Mouse (Mus musculus) right cerebral cortex, postnatal 10 days (tissue): ENCODE results near the gene Actr5.

Experiments
- DNase-seq, 2 experiments: peaks; one replicate each; pipeline ENCODE4 v3.0.0; 2021; ENCODE audit warnings: low spot score in 2 of 2

The Actr5 gene

DNA sequence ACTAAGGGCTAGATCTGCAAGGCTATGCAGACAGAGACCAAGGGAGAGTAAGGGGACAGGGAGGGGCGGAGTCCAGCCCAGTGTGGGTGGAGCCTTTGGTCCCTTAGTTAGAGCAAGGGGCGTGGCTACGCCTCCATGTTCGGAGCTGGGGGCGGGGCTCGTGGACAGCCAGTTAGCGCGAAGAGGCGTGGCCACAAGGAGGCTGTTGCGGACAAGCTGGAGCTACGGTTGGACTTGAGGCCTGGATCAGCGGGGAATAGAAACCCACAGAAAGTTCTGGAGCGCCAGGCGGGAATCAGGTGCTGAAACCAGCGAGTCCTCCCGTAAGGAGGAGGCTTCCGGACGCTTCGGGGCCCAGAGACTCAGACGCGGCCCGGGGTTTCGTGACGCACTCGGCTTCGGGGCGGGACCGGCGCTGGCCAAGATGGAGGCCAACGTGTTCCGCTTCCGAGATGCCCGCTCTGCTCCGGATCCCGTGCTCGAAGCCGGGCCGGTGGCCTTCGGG is at the start of gene Actr5:
Actr5 (plus strand) TSS at position 171 of the 505 bp plus-strand sequence.
- DNase-seq, result peak; percentile 94

DNA sequence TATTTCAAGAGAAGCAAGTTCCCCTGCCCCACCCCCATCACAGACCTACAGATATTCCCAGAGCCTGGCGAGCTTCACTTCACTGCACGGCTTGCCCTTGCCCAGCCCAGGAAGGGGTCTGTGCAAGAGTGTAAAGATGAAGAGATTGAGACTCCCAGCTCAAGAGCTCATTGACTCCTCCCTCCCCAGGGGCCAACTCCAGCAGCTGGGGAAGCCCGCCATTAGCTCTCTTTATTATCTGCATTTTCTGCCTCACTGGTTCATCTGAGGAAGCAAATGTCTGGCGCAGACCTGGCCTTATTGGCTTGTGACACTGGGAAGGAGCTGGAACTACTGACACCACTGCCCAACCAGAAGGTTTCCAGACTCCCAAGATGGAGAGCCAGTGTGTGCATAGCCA is 44.7 kb upstream of the Actr5 start:
- DNase-seq, result no peak

DNA sequence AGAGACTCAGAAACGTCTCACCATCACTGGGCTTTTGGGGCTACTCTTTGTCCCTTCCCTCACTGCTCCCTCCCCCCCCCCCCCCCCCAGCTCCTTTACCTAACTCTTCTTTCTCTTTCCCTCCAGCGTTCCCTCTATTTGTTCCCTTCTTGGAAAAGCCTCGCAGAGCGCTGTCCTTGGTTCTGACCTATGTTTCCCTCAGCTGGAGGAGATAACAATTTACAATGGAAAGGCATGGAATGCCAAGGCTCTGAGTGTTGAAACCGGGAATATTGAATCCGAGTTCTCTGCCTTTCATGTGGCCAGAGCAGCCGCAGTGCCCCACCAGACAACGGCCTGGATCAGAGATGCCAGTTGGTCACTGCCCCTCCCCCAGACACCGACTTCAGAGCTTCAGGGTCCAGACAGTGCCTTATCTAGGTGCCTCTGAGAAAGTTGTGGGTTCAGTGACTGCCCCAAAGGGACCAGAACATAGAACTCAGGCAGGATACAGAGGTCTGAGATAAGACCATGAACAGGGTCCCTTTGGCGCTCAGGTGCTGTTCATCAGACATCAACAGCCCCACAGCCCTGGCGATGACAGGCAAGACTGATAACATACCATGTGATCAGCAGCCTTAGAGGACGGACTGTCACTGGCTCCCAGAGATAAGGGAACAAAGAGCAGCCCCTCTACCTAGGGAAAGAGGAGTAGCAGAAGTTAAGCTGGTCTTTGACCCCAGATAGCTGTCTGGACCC is 39.9 kb upstream of the Actr5 start:
- no peak for DNase-seq

DNA sequence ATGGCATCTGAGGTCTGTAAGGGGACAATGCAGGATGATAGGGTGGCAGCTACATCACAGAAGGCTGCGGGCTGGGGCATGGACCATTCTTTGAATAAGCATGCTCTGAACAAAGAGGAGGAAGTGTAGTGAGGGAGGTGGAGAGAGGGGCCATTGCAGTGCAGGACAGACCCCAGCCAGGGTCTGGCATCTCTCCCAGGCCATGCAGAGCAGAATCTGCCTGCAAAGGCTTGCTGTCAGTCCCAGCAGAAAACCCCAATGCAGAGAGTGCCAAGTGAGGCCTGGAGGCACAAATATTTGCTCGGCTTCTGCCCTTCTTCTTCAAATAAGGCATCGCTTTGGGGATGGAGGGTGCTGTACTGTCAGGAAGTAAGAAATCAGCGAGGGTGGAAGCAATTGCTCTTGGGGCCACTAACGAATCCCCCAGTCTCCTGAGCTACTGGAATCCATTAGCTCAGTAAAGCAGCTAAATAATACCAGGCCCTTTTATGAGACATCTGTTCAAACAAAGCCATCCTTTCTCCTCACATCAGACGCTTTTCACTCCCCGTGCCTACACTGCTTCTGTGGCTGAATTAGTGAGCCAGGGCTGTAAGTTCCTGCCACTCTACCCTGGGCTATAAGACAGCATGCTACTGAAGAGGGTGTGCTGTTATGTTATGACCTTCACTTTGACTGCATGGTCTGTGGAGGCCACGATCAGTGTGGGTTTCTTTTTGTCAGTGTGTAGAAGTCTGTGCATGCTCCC is 36.0 kb upstream of the Actr5 start:
- no peak for DNase-seq

DNA sequence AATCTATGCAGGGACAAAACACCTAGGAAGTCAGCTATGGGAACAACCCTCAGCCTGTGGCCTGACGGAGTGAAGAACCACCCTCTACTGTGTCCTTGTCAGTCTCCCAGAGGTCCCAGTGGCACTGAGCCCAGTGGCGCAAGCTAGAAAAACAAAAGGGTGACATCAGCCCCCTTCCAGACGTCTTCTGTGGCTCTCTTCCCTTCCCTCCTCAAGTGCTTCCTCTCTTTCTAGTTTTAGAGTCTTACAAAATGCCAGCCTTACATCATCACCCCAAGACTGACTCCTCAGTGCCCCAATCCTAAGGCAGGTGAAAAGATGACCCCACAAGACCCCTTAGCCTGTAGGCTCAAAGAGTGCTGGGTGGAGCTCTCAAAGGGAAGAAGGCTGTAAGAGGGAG is 34.2 kb upstream of the Actr5 start:
- DNase-seq, result no peak

DNA sequence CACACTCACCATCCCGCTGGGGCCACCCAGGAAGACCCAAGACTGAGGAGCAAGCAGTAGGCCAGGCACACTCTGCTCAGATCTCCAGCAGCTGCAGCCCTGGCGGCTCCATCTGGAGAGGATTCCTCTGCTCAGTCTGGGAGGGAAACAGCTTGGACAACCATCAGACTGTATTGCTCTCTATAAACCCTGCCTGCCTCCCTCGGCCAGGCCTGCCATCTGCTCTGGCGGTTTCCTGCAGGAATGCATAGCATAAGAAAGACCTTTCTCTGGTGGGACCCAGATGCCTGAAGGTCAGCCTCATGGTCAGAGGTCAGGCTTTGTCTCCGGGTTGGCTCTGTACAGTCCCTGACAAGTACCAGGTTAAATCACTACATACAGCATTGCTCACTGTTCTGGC is 33.4 kb upstream of the Actr5 start:
- peak; percentile 45 to 60 for DNase-seq

DNA sequence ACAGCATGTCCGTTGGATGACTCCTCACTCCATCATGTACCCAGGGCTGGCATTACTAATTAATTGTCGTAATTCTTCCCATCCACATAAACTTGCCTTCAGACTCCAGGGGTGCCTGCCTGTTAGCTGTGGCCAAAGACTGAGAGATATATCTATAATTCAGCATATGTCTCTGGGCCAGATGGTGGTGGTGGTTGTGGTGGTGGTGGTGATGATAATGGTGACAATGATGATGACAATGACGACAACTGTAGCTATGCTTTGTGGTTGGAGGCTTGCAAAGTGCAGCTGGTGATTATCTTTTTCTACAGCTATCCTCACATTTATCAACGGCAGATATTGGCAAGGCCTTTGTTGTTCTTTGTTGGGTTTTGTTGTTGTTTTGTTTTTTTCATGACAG is 31.3 kb upstream of the Actr5 start:
- DNase-seq, result no peak

DNA sequence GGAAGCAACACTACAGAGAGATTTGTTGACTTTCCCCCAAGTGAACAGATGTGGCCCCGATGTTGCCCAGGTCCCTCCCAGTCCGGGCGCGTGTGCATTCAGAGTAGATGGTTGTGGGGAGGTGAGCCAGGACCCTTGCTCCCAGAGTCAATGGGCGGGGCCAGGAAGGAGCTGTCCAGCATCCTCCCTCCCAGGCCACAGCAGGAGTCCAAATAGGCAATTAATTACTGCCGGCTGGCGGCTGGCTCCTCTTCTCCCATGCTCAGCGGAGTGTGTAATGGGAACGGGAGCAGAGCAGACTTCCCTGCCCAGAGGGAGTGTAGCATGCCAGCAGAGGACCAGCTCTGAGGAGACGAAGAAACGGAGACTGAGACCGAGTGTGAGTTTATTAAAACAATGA is 29.6 kb upstream of the Actr5 start:
- DNase-seq, result peak; percentile 61 to 62

DNA sequence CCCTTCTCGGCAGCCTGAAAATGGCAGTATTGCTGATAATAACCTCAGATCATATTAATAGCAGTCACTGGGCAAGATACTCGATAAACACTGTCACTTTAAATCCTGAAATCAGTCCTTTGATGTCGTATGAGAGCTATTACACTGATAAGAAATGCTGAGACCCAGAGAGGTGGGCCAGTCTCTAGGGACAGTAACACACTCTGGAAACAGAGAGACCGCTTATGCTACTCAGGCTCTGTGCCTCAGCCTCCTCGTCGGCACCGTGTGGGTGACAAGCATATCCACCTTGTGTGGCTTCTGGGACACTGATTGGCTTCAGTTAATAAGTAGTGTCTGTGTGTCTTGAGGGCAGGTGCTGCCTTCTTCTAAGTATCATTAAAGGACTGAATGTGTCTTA is 29.1 kb upstream of the Actr5 start:
- no peak for DNase-seq

DNA sequence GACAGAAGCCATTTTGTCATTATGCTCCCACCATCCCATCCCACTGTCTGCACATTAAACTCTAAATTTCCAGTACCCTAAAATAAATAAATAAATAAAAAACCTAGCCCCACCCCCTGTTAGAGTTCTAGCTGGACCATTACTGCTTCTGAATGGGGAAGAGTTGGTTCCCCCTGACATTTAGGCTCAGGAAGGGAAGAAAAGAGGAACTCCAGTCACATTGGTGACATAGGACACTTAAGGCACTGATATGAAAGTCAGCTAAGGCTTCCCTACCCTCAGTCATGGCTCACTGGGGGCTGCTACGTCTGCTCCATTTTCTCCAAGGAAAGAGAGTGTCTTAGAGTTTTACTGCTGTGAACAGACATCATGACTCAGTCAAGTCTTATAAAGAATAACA is 27.9 kb upstream of the Actr5 start:
- DNase-seq, result no peak

DNA sequence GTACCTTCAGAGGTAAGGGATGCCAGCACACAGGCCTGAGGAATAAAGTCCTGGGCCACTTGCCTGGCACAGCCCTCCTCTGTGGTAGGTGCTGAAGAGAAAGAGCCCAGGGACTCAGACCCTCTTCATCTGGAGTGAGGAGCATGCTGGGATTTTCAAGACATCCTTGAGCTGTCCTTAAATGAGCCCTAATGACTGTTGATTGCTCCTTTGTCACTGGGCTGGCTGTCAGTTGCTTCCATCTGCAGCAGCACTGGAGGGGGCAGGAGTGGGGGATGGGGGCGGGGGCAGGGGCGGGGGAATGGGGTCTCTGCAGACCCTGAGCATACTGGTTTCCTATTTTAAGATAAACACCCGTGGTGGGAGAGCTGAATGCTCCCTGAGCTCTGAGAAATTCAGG is 24.2 kb upstream of the Actr5 start:
- no peak for DNase-seq

DNA sequence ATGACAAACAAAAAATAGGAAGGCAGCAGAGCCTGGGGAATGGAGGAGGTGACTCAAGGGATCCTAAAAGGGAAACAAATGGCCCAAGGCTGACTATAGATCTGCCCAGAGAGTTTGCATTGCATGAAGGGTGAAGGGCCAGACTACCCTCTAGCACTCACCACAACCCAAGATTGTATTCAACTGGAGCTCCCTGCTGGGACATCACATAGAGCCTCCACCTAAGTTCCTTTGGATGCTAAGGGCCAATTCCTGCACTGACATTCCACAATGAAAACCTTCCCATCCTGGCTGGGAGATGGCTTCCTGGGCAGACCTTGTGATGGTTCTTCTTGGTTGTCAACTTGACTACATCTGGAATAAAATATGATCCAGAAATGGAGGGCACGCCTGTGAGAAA is 23.4 kb upstream of the Actr5 start:
- no peak for DNase-seq

DNA sequence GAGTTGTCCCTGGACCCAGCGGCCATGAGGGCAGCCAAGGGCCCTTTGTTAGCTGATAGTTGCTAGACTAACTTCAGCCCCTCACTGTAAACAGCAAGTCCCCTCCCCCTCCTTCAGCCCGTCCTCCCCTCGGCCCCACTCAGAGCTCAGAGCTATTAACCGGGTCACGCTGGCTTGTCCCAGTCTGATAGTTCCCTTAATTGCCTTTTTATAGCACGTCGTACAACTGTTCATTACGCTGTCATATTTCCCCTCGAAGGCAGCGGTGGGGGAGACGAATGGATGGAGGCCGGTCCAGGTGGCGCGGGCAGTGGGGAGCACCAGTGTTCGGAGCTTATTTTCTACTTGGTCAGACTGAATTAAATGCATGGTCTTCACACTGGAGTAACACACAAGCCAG is 22.0 kb upstream of the Actr5 start:
- DNase-seq, result no peak

DNA sequence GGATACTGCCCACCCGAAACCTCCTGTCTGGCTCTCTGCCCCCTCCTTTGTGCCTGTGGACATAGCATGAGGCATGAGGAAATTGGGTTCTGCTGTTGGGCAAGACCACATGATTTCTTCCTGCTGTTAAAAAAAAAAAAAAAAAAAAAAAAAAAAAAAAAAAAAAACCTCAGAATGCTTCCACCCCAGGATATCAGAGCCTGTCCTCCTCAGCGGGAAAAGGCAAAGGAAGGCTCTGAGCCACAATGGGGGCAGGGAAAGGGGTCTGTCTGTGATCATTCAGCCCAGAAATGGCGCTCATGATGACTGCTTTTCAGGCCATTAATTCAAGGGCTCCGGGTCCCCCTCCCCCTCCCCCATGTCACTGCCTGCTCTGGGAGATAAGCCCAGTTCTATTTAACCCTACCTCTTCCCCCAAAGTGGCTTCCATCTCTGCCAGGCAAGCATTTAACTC is 18.1 kb upstream of the Actr5 start:
- DNase-seq, result peak; percentile 42 to 56

DNA sequence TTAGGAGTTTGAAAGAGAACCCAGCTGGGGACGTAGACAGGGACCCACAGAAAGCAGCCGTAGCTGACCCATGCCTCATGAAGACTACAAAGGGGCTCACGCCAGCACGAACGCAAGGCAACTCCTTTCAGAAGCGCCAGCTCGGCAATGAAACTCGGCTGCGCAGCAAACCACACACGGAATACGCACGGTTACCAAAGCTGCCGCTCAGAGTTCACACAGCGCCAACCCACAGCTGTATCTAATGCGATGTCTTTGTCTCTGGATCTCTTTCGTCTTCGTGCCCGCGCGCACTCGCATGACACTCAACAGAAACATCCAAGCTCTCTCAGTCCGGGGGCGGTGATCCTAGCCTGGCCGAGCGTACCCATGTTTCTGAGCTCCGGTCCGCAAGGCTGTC is 15.0 kb upstream of the Actr5 start:
- peak in 1 of 2 experiments; percentile 48 for DNase-seq

DNA sequence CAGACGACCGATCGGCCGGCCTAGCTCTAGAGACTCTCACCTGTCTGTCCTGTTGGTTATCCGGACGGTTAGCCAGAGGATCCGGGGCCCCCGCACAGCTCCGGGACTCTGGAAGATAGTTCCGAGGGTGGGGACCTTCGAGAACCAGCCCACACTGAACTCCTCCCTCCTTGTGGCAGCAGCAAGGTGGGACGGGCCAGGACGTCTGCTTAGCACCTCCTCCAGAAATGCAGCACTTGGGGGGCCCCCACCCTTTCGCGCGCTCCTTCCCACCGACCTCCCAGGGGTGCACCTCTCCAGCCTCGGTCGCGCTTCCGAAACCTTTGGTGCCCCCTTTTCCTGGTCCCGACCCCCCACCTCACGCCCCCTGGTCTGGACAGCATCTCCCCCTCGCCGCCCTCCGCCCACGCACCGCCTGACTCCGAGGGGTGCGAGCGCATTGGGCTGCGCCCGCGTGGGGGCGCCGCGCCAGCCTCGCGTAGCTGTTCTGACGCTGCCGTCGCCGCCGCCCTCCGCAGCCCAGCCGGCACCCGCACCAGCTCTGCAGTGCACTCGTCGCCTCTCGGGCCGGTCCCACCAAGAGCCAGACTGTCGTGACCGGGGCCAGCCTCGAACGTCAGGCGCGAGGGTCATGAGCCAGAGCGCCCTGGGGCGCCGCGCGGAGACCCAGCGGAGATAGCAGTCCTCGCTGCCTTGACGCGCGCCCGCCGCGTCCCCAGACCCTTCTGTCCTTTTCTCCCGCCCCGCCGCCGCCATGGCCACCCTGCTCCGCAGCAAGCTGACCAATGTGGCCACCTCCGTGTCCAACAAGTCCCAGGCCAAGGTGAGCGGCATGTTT is 14.0 kb upstream of the Actr5 start, which contains the start of gene Slc32a1:
Slc32a1 (plus strand) TSS at position 280 of the 838 bp plus-strand sequence.
- peak; percentile 77 for DNase-seq

DNA sequence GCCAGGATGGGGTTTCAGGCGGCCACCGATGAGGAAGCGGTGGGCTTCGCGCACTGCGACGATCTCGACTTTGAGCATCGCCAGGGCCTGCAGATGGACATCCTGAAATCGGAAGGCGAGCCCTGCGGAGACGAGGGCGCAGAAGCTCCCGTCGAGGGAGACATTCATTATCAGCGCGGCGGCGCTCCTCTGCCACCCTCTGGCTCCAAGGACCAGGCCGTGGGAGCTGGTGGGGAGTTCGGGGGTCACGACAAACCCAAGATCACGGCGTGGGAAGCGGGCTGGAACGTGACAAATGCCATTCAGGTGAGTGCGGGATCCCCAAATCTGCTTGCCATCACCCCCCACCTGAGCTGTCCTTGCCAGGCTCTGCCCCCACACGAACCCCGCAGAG is 13.4 kb upstream of the Actr5 start:
- no peak for DNase-seq

DNA sequence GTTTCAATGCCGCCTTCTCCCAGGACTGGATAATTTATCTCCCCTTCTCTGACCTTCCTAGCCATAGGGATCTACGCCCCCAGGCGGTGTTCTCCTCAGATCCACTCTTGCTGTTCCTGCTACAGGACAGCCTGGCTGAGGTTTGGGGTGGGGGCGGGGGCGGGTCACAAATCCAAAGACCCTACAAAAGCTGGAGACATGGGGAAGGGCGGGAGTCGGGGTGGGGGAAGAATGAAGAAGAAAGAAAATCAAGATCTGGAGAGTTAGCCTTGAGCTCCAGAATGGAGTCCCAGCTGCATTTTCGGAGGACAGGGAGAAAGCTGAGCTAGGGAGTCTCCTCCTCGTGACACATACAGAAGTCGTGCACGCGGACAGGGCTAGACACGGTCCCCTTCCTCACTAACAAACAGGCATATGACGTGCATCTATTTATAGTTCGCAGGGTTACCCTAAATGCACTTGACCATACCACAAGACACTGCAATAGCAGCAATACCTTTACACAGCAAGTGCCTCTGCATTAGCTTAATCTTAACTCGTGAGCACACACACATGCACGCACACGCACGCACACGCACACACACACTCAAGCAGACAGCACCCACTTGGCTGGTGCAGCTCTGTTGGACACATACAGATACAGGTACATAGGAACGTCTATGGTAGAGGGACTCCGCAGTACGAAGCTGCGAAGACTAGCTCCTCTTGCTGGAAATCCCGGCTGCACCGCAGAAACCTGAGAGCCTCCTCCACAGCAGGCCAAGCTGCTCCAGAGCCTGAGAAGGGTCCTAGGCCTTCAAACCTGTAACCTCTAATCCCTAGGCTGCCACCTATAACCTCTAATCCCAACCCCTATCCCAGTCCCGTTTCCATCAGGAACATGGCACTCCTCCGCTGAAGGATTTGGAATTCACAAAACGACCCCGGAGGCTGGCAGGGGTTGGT is 12.7 kb upstream of the Actr5 start:
- DNase-seq, result peak in 1 of 2 experiments; percentile 23

DNA sequence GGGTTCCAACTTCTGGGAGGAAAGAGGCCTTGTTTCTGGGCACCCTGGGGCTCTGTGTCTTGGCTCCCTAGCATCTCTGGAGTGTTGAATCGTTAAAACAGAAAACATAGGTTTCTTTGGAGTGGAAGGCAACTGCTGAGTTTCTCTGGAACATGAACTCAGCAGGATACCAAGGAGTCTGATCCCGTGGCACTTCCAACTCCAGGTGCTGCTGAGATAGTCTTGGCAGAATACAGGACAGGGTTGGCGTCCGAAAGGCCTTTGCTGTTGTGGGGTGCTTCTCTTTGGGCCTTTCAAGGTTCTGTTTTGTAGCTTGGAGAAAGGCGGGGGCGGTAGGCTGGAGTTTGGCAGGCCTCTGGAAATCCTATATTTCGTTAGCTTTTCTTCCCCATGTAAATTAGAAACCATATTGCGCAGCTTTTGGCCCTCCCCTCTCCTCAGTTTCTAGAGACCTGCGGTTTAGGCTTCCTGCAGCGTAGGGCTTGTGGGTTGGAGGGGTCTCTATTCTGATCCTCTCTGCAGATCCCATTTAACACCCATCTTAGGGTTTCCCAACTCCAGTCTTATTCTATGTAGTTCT is 11.9 kb upstream of the Actr5 start:
- DNase-seq, result no peak
